Mouse (Mus musculus) lung, adult 2 months (tissue): ENCODE measurements around the gene Mtcl1.

Experiments used
- CTCF ChIP-seq: fragments of 200-500 bp; IDR thresholded peaks from 2 replicates; pipeline ENCODE4 v1.5.1; 2011; ENCODE audit warnings: mild to moderate bottlenecking, low read length, control low read depth; ENCODE audit not compliant: insufficient read depth
- POLR2A ChIP-seq: fragments of 200-500 bp; IDR thresholded peaks from 2 replicates; pipeline ENCODE4 v1.6.1; 2011; ENCODE audit warnings: low read depth, mild to moderate bottlenecking, control low read depth, low read length, borderline replicate concordance; ENCODE audit errors: extremely low read depth

DNA sequence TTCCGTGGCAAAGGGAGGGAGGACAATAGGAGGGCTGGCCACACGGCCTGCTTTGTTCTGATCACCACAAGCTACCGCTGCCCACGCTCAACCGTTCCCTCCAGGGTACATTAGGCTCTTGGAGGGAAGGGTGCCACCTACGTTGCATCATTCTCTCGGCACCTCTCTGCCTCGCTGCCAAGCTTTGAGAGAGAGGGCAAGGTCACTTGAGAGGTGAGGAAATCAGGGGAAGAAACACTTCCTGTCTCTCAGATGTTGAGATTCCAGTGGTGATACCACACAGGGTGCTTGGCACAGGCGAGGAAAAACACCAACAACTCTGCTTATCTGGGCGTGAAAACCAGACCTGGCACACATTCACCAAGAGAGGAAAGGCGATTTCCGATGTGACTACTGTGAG is 108.8 kb downstream of the Mtcl1 start:
- TF ChIP-seq CTCF (no peak), POLR2A (no peak)
